Mouse (Mus musculus) cortical plate, adult 2 months (tissue): ENCODE measurements around the gene Cbfa2t3.
"Not testable (repeated sequence)": the region's sequence is repeated elsewhere in the genome, so short reads cannot be mapped to it uniquely, and the experiment has no call there.

Experiments used
- CTCF ChIP-seq: fragments of 200-500 bp; IDR thresholded peaks from 2 replicates; pipeline ENCODE4 v1.5.1; 2011; ENCODE audit warnings: mild to moderate bottlenecking, control low read depth, low read length; ENCODE audit not compliant: insufficient read depth; ENCODE audit errors: extremely low read depth
- POLR2A ChIP-seq: fragments of 200-500 bp; IDR thresholded peaks from 2 replicates; pipeline ENCODE4 v1.6.1; 2011; ENCODE audit warnings: mild to moderate bottlenecking, low read length, control low read depth; ENCODE audit not compliant: insufficient read depth; ENCODE audit errors: extremely low read depth

DNA sequence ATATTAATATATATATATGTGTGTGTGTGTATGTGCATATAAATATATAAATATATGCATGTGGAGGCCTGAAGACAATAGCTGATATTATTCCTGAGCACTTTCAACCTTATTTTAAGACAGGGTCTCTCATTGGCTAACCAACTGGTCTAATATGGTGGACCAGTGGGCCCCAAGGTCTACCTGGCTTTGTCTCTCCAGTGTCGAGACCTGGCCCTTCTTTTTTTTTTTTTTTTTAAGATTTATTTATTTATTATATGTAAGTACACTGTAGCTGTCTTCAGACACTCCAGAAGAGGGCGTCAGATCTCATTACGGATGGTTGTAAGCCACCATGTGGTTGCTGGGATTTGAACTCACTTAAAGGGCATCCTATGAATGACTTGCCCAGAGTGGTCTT is 66.8 kb downstream of the Cbfa2t3 start:
- not testable (repeated sequence) for TF ChIP-seq CTCF, POLR2A
